Mouse (Mus musculus) layer of hippocampus, adult 9-10 months (tissue): ENCODE measurements around the gene Pxk.
A peak's percentile ranks its signal among the peaks of the same experiment; 100 is the strongest.
"Not testable (repeated sequence)": the region's sequence is repeated elsewhere in the genome, so short reads cannot be mapped to it uniquely, and the experiment has no call there.

Source experiments
- DNase-seq: peaks from one replicate; pipeline ENCODE4 v3.0.0; 2022; ENCODE audit warnings: low spot score

Pxk gene

DNA sequence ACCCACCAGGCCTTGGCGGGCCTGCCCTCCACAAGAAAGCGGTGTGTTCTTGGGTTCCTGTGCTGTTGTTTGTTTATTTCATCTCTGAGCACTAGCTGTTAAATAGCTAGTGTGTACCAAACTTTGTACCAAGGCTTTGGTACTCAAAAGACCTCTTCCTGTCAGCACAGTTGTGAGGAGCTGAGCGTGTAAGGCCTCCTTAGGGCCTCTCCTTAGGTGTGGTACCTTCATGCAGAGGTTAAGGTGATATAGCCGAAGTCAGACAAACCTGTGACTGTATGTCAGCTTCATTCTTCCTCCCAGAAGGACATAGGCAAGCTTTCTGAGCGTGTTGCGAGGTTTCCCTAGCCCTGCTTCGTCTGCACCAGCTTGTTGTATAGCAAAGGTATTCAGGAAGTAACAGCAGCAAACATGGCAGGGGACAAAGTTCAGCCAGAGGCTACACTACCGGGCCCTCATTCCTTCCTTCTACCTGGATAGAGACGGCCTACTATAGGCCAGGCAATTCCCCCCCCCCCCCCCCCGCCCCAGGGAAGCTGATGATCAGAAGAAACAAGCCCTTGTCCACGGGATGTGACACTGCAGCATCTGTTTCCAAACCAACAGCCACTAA is 48.7 kb downstream of the Pxk start:
- DNase-seq = no peak

DNA sequence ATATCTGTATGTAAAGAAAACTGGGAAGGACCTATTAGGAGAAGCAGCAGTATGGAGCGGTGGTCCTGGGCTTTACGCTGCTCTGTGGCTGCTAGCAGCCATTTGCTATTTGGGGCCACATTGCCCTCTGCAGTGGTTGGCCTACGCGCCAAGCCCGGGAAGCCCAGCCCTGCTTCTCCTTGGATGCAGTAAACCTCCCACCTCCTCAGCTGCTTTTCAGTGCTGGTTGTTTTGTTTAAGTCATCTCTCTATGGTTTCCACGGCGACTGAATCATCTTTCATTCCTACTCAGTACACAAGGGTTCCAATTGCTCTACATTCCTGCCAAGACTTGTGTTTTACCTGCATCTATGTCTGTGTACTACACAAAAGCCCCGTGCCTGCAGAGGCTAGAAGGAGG is 50.8 kb downstream of the Pxk start:
- no peak for DNase-seq

DNA sequence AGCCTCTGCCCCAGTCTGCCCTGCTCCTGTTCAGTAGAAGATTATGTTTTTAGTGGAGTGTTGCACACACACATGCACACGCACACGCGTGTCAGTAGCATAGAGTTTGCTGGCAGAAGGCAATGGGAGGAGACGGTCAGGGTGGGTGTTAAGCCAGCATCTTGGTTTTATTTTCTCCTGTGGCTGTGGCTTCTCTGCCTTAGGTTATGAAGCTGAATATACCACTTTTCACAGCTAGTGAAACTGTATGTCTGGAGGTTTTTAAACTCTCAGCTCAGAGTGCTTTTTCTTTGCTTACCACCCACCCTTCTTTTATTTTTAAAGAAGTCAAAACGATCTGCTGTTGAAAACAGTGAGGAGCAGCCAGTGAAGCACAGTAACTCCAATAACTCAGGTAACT is 53.7 kb downstream of the Pxk start:
- no peak for DNase-seq

DNA sequence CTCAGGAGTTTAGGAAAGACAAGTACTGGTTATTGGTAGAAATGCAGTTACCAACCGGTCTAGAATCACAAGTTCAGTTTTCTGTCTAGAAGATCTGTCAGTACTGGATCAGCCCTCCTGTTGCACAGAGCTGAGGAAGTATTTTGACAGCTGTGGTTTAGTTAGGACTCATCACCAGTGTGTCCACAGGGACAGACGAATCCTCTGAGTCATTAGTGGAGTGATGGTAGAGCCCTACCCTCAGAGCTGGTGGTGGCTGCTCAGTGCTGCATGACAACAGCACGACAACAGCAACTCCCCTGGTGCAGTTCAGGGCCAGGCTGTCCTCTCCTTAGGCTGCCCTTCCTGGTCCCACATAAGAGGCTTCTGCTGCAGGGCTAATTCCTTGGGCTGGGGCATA is 56.1 kb downstream of the Pxk start:
- no peak for DNase-seq

DNA sequence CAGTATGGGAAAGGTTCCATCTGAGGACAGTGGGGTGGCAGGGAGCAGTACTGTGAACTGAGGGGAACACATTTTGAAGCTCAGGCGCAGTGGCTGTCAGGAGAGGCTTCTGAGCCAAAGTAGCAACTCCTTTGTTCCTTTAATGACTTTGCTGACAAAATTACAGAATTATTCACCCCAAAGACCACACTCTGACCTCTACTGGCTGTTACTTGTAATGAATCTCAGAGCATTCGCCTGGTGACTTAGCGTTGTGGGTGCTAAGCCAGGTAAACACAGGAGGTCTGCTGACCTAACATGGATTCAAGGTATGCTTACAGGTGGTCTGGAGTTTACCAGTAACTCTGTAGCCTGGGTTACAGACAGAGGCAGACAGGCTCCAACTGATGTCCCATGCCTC is 58.9 kb downstream of the Pxk start:
- no peak for DNase-seq

DNA sequence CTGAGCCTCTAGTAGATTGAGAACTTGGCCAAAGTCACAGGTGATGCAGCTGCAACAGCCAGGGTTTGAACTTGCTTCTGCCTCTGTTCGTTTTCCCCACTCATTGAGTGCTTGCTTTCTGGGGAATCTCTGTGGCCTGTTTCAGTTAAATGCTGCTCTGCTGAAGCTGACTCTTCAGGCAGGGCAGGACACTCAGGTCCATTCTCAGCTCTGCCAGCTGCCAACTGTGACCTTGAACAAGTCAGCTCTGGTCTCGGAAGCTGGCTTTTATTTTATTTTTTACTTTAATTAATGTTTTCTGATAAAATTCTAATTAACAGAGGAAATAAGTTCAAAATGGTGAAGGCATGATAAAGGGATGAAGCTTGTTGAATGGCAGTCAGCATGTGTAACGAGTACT is 60.7 kb downstream of the Pxk start:
- DNase-seq = no peak

DNA sequence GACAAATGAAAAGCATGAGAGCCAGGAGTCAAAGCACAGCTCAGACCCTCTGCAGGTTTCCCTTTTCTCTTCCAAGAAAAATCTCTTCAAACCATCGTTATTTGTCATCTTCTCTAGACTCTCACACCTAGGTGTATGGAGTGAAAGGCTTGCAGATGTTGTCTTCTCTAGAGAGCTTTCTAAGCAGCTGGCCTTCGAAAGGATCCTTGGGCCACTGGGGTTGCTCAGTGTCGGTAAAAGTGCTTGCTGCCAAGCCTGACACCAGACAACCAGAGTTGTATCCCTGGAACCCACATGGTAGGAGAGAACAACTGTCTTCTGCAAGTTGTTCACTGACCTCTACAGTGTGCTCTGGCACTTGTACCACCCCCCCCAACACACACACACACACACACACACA is 61.1 kb downstream of the Pxk start:
- no peak for DNase-seq

DNA sequence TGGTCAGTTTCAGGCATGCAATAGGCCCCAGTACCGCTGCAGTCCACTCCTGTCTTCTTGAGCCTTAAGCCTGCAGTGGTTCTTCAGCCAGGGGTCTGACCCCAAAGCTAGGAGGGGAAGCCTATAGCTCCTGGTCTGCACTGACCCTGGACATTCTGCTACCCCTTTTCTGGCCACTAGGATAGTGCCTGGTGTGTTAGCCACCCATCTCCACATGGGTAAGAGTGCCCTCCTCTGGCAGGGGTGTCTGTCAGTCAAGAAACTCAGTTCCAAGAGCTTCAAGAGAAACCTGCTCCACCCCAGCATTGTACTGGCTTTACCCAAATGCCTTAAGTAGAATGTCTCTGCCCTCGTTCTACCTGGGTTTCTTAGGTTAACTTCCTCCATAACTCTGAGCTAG is 63.8 kb downstream of the Pxk start:
- no peak for DNase-seq

DNA sequence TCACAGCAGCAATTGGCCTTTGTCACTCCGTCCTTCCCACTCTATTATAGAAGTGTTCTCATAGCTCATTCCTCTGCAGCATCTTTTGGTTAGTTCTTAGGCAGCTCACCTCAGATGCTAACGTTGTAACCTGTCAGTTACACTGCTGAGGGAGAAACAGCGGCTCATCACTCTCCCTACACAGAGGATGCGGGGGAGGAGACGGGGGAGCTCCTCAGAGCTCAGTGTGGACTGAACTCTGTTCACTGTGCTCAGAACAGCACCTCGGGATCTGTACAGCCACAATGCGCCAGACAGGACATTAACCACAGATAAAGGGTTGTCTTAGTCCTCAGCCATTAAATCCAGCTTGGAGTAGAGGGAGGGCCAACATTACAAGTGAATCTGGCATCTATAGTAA is 66.5 kb downstream of the Pxk start:
- no peak for DNase-seq

DNA sequence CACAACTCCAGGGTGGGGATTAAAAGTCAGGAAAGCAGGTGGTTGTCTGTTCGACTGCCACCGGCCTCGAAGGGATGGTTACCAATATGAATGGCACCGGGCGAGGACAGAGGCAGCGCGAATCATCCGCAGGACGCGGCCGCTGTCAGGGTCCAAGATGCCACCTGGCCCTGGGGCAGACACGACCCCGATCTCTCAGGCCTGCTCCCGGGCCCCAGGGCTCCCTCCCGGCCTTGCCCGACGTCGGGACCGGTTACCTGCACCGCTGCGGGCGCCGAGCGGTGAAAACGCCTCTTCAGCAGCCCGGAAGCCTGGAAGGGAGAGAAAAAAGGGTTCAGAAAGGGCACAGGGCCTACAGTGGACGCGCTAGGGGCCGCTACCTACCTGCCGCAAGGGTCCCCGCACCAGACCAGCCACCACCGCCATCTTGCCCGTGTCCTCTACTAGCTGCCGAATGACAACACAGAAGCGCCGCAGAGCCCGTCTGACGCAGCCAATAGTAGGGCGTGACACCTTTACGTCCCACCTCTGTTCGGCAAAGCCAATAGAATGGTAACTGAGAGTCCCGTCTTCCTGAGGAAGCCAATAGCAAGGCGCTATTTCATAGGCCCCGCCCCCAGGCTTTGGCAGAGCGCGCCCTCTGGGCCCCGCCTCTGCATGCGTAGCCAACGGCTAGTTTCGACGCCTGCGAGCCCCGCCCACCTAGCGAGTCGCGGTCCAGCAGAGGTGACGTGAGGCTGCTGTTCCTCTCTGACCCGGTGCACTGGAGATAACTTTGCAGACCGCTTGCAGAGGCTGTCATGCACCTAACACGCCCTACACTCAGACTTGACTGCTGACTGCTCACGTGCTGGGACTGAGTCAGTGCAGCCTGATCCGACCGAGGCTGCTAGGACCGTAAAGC is 74.7 kb downstream of the Pxk start, which contains the start of gene Pdhb:
TSS of gene Pdhb (minus strand) at position 519 of the 904 bp plus-strand sequence.
- peak; percentile 98 for DNase-seq

DNA sequence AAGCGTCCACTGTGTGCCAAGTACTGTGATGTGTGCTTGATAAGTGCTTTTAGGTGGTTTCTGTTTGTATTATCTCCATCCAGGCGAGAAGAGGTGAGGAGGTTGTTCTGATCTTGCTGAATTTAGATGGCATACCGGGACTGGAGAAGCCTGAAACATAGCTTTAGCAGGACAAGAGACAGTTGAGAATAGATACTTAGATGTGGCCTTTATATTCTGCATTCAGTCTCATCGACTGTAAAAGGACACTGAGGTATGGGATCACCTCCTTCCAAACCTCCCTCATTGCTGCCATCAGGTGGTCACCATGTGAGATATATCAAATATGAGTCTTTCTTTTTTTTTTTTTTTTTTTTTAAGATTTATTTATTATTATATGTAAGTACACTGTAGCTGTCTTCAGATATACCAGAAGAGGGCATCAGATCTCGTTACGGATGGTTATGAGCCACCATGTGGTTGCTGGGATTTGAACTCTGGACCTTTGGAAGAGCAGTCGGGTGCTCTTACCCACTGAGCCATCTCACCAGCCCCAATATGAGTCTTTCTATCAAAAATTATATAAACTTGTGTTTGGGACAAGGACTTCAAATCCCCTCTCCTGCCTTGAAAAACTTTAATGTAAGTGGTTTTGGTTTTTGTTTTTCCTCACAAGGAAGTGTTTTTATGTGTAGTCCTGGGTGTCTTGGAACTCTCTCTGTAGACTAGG is 75.7 kb downstream of the Pxk start:
- not testable (repeated sequence) for DNase-seq

DNA sequence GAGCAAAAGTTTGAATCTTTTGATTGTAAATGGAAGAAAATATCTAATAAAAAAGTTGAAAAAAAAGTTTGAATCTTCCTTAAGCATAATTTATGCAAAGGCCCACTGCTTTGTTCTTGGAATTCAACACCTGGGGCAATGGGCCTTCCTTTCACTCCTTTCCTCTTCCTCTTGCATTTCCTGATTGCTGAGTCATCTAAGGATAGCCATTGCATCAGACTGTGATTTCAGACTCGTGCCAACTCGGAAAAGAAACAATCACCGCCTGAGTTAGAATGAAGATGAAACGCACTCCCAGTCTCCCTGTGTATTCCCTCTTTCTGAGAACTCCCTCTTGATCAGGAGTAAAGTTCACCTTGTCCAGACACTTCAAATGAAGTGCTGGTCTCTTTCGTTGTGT is 76.6 kb downstream of the Pxk start:
- DNase-seq = no peak

DNA sequence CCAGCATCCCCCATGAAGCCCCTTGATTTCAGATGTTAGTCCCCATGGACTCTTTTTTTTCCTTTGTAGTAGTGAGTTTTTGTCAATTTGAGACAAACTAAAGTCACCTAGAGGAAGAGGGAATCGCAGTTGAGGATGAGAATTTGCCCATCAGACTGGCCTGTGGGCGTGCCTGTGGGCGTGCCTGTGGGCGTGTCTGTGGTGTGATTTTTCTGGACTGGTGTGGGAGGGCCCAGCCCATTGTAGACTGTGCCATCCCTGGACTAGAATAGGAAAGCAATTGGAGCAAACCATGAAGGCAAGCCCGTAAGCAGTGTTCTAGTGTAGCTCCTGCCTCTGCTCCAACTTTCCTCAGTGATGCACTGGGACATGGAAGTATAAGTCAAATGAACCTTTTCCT is 78.2 kb downstream of the Pxk start:
- no peak for DNase-seq

DNA sequence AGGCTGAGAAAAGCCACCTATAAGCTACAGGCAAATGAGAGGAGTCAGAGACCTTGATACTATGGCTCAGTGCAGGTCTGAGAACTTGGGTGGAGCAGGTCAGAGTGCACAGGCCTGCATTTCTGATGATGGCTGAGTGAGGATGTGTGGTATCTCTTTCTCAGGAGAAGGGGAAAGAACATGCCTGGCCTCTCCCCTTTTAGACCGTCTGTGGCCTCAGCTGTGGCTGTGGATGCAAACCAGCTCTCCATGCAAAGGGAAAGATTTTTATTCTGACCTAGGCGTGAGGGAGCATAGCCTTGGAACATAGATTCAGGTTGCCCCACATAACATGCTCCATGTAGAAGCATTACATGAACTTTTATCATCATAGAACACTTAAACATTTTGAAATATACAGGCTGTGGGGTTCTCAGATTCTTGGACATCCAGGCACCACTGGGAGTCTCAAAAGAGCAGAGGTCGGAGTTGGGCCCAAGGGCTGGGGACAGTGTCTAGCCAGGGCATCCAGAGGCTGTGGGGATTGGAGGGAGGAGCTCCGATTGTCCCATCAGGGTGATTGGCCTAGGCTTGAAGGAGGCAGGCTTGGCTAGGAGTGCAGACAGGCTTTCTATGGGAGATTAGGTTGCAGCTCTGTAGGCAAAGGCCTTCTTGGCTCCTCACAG is 82.5 kb downstream of the Pxk start:
- no peak for DNase-seq

DNA sequence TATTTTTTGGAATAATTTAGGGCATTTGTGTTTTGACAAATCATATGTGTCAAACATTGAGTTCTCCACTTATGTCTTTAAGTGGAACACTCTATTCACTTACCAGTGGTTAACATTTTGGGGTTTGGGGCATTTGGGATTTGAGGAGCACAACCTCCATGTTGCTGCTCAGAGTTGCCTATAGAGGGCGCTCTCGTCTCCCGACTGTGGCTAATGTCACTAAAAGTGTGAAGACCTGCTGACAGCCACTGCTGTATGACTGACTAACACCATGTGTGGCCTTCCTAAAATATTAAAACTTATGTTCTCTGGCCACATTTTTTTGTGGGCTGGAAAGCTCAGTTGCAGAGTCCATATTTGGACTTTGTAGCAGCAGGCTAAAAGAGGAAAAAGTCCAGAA is 85.3 kb downstream of the Pxk start:
- no peak for DNase-seq

DNA sequence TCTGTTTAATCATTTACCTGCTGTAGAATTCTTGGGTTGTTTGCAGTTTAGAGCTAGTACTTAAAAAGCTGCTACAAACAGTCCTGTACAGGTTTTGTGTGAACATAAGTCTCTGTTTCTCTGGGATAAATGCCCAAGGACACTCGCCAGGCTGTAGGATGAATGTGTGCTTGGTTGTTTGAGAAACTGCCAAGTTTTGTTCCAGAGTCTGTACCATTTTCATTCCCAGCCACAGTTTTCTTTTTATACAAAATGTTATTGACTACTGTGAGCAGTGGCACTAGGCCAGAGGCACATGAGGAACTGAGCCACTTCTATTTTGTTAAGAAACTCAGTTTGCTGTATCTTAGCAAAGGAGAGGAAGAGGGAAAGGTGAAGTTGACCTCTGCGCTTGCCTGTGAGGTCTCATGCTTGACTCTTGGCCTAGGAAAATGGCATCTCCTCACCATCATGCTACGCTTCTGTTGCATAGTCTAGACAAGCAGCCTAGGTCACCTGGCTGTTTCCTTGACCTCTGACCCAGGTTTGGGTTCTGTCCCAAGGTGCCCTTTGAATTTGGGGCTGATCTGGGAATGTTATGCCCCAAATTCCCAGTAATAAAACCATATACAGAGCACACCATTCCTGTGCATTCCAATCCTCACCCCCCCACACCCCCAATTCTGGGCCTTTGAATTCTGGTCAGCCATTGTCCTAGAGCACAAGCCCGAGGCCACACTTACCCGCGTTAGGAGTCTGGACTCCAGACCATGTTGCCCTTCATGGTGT is 88.5 kb downstream of the Pxk start:
- DNase-seq = peak; percentile 66

DNA sequence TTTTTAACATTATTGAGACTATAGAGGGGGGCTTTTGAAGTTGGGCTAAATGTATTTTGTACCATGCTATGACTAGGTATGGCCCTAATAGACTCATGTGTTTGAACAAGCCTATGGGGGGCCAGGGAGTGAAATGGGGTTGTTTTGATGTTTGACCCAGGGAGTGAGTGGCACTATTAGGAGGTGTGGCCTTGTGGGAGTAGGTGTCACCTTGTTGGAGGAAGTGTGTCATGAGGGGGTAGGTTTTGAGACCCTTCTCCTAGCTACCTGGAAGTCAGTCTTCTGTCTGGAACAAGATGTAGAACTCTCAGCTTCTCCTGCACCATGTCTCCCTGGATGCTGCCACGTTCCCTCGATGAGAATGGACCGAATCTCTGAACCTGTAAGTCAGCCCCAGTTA is 92.5 kb downstream of the Pxk start:
- DNase-seq = no peak

DNA sequence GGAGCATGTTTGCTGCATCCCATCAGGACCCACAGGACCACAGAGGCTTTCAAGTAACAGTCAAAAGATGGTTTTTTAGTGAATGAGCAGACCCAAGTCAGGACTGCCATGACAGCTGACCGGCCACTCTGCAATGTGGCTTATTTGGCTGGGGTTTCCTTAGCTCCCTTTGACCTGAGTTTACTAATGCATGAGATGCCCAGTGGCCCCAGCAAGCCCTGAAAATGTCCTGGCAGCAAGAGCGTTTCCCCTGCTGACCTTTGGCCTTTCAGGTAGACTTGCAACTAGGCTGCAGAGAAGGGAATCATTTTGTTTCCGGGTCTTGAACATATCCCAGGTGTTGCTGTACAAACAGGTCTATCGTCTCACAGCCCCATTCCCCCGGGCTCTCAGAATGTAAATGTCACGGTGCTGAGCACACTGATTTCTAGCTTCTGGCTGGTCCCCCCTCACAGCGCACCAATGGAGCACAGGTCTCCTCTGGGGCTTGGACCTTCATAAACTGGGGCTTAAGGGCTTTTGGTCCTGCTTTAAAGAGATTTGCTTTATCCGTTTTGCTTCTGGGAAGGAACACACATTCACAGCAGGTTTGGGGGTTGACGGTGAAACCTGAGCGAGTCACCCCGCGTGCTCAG is 93.4 kb downstream of the Pxk start:
- no peak for DNase-seq

DNA sequence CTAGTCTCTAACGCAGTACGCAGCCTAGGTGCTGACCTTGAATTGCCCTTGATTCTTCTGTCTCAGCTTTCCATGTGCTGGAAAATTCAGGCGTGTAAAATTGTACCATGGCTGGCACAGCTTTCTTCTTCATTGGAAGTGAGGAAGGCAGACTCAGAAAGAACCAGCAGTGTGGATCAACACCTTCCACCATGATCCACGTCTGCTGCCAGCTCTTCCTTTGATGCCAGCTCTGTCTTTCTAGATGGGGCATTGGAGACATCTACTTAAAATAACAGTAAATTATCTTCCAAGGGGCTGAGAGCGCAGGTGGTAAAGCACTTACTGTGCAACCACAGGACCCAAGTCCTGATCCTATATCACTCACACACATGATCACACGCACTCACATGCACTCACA is 94.7 kb downstream of the Pxk start:
- no peak for DNase-seq

DNA sequence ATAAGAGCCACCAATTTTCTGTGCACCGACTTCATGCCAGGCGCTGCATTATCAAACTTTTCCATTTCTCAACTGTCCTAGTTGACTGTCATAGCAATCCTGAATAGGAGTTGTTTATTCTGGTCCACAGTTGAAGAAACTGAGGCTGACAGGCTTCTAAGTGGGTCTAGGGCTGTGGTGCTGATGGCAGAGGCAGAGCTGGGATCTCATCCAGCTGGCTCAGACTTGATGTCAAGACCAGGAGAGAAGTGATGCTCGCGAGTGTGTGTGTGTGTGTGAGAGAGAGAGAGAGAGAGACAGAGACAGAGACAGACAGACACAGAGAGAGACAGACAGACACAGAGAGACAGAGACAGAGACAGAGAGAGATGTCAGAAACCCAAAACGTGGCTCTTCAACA is 102.8 kb downstream of the Pxk start:
- DNase-seq = no peak

DNA sequence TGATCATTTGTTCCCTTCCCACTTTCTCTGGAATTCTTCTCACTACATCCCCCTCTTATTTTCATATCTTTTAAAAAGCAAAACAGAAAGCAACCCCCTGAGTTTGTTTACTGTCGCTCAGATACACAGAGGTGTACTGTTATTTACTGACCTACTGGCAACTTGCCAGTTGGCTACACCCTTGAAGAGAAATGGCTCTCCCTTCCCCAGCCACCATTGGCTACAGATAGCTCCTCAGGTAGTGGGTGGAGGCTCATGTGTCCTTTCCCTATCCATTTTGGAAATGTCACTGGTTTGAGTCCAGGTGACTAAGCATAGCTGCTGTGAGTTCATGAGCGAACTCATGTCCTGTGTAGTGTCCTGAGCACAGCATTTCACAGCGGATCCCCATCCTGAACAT is 103.7 kb downstream of the Pxk start:
- no peak for DNase-seq
